Mouse (Mus musculus) hindbrain, postnatal 0 days (tissue): ENCODE data around the gene Nfatc2ip. TPM values are rescaled to one million over a fixed set of nuclear protein-coding genes. Genes with fewer than 3 reads are reported as not detected.
"Not testable (repeated sequence)": the region's sequence is repeated elsewhere in the genome, so short reads cannot be mapped to it uniquely, and the experiment has no call there.

Source experiments
- ATAC-seq: fragments of 200-750 bp; cut with Nextera tagmentation; 2 replicates; pipeline ENCODE4 v1.8.0; 2017; ENCODE audit warnings: mild to moderate bottlenecking, moderate TSS enrichment, moderate library complexity
- DNase-seq: peaks from one replicate; pipeline ENCODE4 v3.0.0-alpha.2; 2015; ENCODE audit warnings: low spot score
- H3K27ac ChIP-seq: fragments of 300-500 bp; sonication (generic); 2 replicates; pipeline ENCODE4 v1.5.1; 2014; ENCODE audit warnings: mild to moderate bottlenecking
- H3K27me3 ChIP-seq: fragments of 300-500 bp; sonication (generic); 2 replicates; pipeline ENCODE4 v1.6.1; 2014; ENCODE audit warnings: low read length, mixed read lengths; ENCODE audit not compliant: insufficient read depth
- H3K36me3 ChIP-seq: fragments of 300-500 bp; sonication (generic); 2 replicates; pipeline ENCODE4 v1.6.1; 2014; ENCODE audit warnings: low read length, mixed read lengths; ENCODE audit not compliant: insufficient read depth
- H3K4me1 ChIP-seq: fragments of 300-500 bp; sonication (generic); 2 replicates; pipeline ENCODE4 v1.6.1; 2014; ENCODE audit warnings: antibody characterized with exemption, low read length, mixed read lengths; ENCODE audit not compliant: insufficient read depth
- H3K4me2 ChIP-seq: fragments of 300-500 bp; sonication (generic); 2 replicates; pipeline ENCODE4 v1.6.1; 2014; ENCODE audit warnings: low read depth, mild to moderate bottlenecking, low read length, moderate library complexity, mixed read lengths
- H3K4me3 ChIP-seq: fragments of 300-500 bp; sonication (generic); 2 replicates; pipeline ENCODE4 v1.5.1; 2014; ENCODE audit warnings: low read length
- H3K9ac ChIP-seq: fragments of 300-500 bp; sonication (generic); replicated peaks from 2 replicates; pipeline ENCODE4 v1.6.1; 2014; ENCODE audit warnings: mild to moderate bottlenecking, low read length, moderate library complexity, mixed read lengths
- H3K9me3 ChIP-seq: fragments of 300-500 bp; sonication (generic); 2 replicates; pipeline ENCODE4 v1.6.1; 2016; ENCODE audit warnings: low read length, mixed read lengths
- CTCF ChIP-seq: IDR thresholded peaks from 2 replicates; pipeline ENCODE4 v1.5.1; 2016; ENCODE audit warnings: antibody characterized with exemption, control low read depth, low read depth
- WGBS: fragments of 180-500 bp; shearing (Covaris S2); extraction: QIAGEN DNeasy Blood & Tissue Kit; methylation state at CpG from one replicate; pipeline ENCODE4 v1.1.7; 2014; 5-methylcytosine and 5-hydroxymethylcytosine counted together
- polyA plus RNA-seq: library from polyadenylated mRNA; unstranded; fragments of >200 nt; fragmentation: Nextera tagmentation; extraction: Ambion mirVana; gene quantifications from 2 replicates; pipeline ENCODE4 v1.2.1, GENCODE M21; 2015
- total RNA-seq: library from RNA; depleted of rRNA; stranded (reverse); fragments of >200 nt; gene quantifications from 2 replicates; pipeline ENCODE4 v1.2.3, GENCODE M21; 2014

Nfatc2ip gene
- total and polyA plus RNA-seq, 2 experiments from 2014 or later = 2.9 to 6.4 TPM

DNA sequence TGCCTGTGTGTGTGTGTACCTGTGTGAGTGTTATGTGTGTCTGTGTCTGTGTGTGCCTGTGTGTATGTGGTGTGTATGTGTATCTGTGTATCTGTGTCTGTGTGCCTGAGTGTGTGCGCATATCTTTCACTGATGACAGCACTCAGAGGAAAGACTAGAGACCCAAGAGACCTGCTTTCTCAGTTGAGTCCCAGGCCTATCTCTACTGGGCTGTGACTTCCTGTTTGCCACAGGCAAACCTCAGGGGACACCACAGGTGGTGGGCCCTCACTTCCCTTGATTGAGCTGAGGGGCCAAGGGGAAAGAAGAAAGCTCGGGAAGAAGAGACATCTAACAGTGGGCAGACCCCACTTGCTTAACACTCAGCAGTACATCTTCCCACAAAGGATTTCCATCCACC, 20.1 kb upstream of the Nfatc2ip start:
- H3K27me3 ChIP-seq = no peaks in the 10 kb centered on the region
- WGBS = 48% methylated on average over 2 of the region's 2 CpGs
- TF ChIP-seq CTCF = no peak
- H3K4me1 ChIP-seq = no peaks in the 10 kb centered on the region
- H3K36me3 ChIP-seq = no peaks in the 10 kb centered on the region
- no peak for ATAC-seq
- H3K9ac ChIP-seq = no peak overlapping the region
- no peak overlapping the region for H3K4me3 ChIP-seq
- no peak overlapping the region for H3K27ac ChIP-seq
- no peak overlapping the region for H3K4me2 ChIP-seq
- no peaks in the 10 kb centered on the region for H3K9me3 ChIP-seq
- DNase-seq = no peak

GRCm38 (mm10) chr7:126414725-126415124, 18.2 kb upstream of the Nfatc2ip start, which contains the start of gene Cd19:
Gene Cd19, minus strand, starts transcription at chr7:126414889.
- 91% methylated on average over 6 of the region's 6 CpGs for WGBS
- no peak for ATAC-seq
- no peak for DNase-seq
- no peak for TF ChIP-seq CTCF
- H3K9me3 ChIP-seq = no peaks in the 10 kb centered on the region
- no peak within 1 kb of the TSS for H3K27ac ChIP-seq
- no peak within 1 kb of the TSS for H3K9ac ChIP-seq
- H3K36me3 ChIP-seq = no peaks in the 10 kb centered on the region
- no peak within 1 kb of the TSS for H3K4me3 ChIP-seq
- no peaks in the 10 kb centered on the region for H3K4me1 ChIP-seq
- no peaks in the 10 kb centered on the region for H3K27me3 ChIP-seq
- no peak within 1 kb of the TSS for H3K4me2 ChIP-seq

- Histone ChIP-seq H3K27me3 (no peaks in the 10 kb centered on the region), H3K9me3 (no peaks in the 10 kb centered on the region), H3K4me3 (no peak overlapping the region), H3K27ac (no peak overlapping the region), H3K4me1 (no peaks in the 10 kb centered on the region), H3K4me2 (no peak overlapping the region), H3K9ac (no peak overlapping the region), H3K36me3 (no peaks in the 10 kb centered on the region)
- no peak for DNase-seq
- WGBS = 90% methylated on average over 4 of the region's 4 CpGs
- no peak for TF ChIP-seq CTCF
- ATAC-seq = no peak
Measured at GRCm38 (mm10) chr7:126411061-126411460, 14.5 kb upstream of the Nfatc2ip start.

- 88% methylated on average over 2 of the region's 2 CpGs for WGBS
- Histone ChIP-seq H3K4me2 (no peak overlapping the region), H3K27me3 (no peaks in the 10 kb centered on the region), H3K4me3 (no peak overlapping the region), H3K36me3 (no peaks in the 10 kb centered on the region), H3K27ac (no peak overlapping the region), H3K4me1 (no peaks in the 10 kb centered on the region), H3K9ac (no peak overlapping the region), H3K9me3 (no peaks in the 10 kb centered on the region)
- ATAC-seq (no peak), DNase-seq (no peak)
- no peak for TF ChIP-seq CTCF
Measured at GRCm38 (mm10) chr7:126408686-126409085, 12.1 kb upstream of the Nfatc2ip start.

- DNase-seq, ATAC-seq, H3K27me3 ChIP-seq, H3K36me3 ChIP-seq, H3K4me2 ChIP-seq, H3K4me3 ChIP-seq, H3K27ac ChIP-seq, H3K9me3 ChIP-seq, H3K4me1 ChIP-seq, H3K9ac ChIP-seq: not testable (repeated sequence)
- WGBS = 85% methylated on average over 8 of the region's 8 CpGs
Measured at GRCm38 (mm10) chr7:126402518-126402917, 6.0 kb upstream of the Nfatc2ip start.

DNA sequence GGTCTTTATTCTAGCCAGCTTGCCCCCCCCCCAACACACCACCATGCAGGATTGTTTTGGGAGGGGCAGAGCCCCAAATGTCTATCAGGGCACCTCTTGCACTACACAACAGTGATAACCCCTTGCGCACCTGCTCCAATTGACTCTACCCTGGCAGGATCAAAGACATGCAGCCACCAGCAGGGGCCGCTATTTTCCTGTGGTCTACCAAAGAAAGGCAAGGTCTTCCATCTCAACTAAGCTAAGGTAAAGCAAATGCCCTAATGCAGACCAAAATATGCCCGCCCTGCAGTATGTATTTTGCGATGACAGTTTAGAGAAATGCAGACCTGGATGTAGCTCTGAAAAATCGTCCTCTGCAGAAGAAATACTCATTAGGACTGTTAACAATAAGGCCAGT, 3.0 kb upstream of the Nfatc2ip start:
- DNase-seq (peak; percentile 85), ATAC-seq (no peak)
- WGBS = 9% methylated on average over 5 of the region's 5 CpGs
- peak; percentile 90 for TF ChIP-seq CTCF
- Histone ChIP-seq H3K9me3 (no peaks in the 10 kb centered on the region), H3K4me3 (no peak overlapping the region), H3K9ac (no peak overlapping the region), H3K27ac (no peak overlapping the region), H3K27me3 (no peaks in the 10 kb centered on the region), H3K4me1 (no peaks in the 10 kb centered on the region), H3K4me2 (no peak overlapping the region), H3K36me3 (no peaks in the 10 kb centered on the region)

DNA sequence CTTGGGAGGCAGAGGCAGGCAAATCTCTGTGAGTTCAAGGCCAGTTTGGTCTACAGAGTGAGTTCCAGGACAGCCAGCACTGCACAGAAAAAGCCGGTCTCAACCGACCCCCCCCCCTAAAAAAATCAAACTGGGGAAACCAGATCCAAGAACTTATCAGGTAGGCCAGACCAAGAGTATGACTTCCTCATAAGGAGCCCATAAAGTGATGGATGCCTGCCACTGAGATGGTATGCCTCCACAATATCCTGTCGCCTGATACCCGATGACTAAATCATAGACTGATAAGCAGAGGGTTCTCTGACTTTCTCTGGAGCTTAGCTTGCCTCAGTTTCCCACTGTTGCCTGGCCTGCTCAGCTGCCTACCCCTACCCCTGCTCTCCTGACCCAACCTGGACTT, 1.3 kb upstream of the Nfatc2ip start:
- ATAC-seq = no peak
- Histone ChIP-seq H3K9me3 (no peaks in the 10 kb centered on the region), H3K4me2 (no peak overlapping the region), H3K27ac (no peak overlapping the region), H3K36me3 (no peaks in the 10 kb centered on the region), H3K27me3 (no peaks in the 10 kb centered on the region), H3K4me1 (no peaks in the 10 kb centered on the region), H3K9ac (no peak overlapping the region), H3K4me3 (no peak overlapping the region)
- 92% methylated on average over 4 of the region's 4 CpGs for WGBS
- no peak for TF ChIP-seq CTCF
- no peak for DNase-seq
